Mouse (Mus musculus) kidney, adult 2 months (tissue): ENCODE measurements around the gene Prelid1.

Experiments
- CTCF ChIP-seq: fragments of 200-500 bp; conservative IDR thresholded peaks from 2 replicates; pipeline ENCODE4 v1.5.1; 2011; ENCODE audit warnings: low read depth, mild to moderate bottlenecking, control low read depth, low read length, moderate library complexity, mixed read lengths; ENCODE audit not compliant: insufficient read depth, insufficient read length
- POLR2A ChIP-seq: fragments of 200-500 bp; IDR thresholded peaks from one replicate; pipeline ENCODE4 v1.6.1; 2011; ENCODE audit warnings: low read depth, low read length, control low read depth

GRCm38 (mm10) chr13:55370234-55370633 is 49.9 kb downstream of the Prelid1 start:
- TF ChIP-seq CTCF, result no peak
- TF ChIP-seq POLR2A, result no peak
